Mouse (Mus musculus) embryonic facial prominence, embryonic 14.5 days (tissue): ENCODE measurements around the gene Prkce. TPM values are rescaled to one million over a fixed set of nuclear protein-coding genes. Genes with fewer than 3 reads are reported as not detected.

Source experiments
- ATAC-seq: fragments of 200-750 bp; cut with Nextera tagmentation; 2 replicates; pipeline ENCODE4 v1.8.0; 2017; ENCODE audit warnings: low read depth, moderate number of reproducible peaks, moderate TSS enrichment
- DNase-seq: peaks from one replicate; pipeline ENCODE4 v3.0.0-alpha.2; 2015; ENCODE audit warnings: low spot score
- H3K27ac ChIP-seq: fragments of 300-500 bp; sonication (generic); replicated peaks from 2 replicates; pipeline ENCODE4 v1.5.1; 2014; ENCODE audit warnings: low read depth, mild to moderate bottlenecking, low read length, moderate library complexity
- H3K27me3 ChIP-seq: fragments of 300-500 bp; sonication (generic); replicated peaks from 2 replicates; pipeline ENCODE4 v1.6.1; 2014; ENCODE audit warnings: low read length; ENCODE audit not compliant: control insufficient read depth, insufficient read depth
- H3K36me3 ChIP-seq: fragments of 300-500 bp; sonication (generic); 2 replicates; pipeline ENCODE4 v1.6.1; 2014; ENCODE audit warnings: low read length, mixed read lengths; ENCODE audit not compliant: control insufficient read depth, insufficient read depth
- H3K4me1 ChIP-seq: fragments of 300-500 bp; sonication (generic); 2 replicates; pipeline ENCODE4 v1.6.1; 2014; ENCODE audit warnings: antibody characterized with exemption, low read length; ENCODE audit not compliant: control insufficient read depth, insufficient read depth
- H3K4me2 ChIP-seq: fragments of 300-500 bp; sonication (generic); 2 replicates; pipeline ENCODE4 v1.6.1; 2014; ENCODE audit warnings: low read depth, mild to moderate bottlenecking, low read length, moderate library complexity, mixed read lengths
- H3K4me3 ChIP-seq: fragments of 300-500 bp; sonication (generic); 2 replicates; pipeline ENCODE4 v1.5.1; 2014; ENCODE audit warnings: low read depth, mild to moderate bottlenecking, low read length
- H3K9ac ChIP-seq: fragments of 300-500 bp; sonication (generic); 2 replicates; pipeline ENCODE4 v1.6.1; 2014; ENCODE audit warnings: low read depth, mild to moderate bottlenecking, low read length, moderate library complexity, mixed read lengths
- H3K9me3 ChIP-seq: fragments of 300-500 bp; sonication (generic); 2 replicates; pipeline ENCODE4 v1.6.1; 2016; ENCODE audit warnings: low read length; ENCODE audit not compliant: control insufficient read depth
- WGBS: fragments of 180-500 bp; shearing (Covaris S2); extraction: QIAGEN DNeasy Blood & Tissue Kit; methylation state at CpG from one replicate; pipeline ENCODE4 v1.1.7; 2014; 5-methylcytosine and 5-hydroxymethylcytosine counted together
- polyA plus RNA-seq: library from polyadenylated mRNA; unstranded; fragments of >200 nt; fragmentation: Nextera tagmentation; extraction: Ambion mirVana; gene quantifications from 2 replicates; pipeline ENCODE4 v1.2.1, GENCODE M21; 2014

Prkce gene
- polyA plus RNA-seq, 1 experiment from 2014 or later: 9.7 TPM

GRCm38 (mm10) chr17:86663471-86663870 lies 495.9 kb downstream of the Prkce start:
- Histone ChIP-seq H3K36me3 (no peaks in the 10 kb centered on the region), H3K4me3 (no peak overlapping the region), H3K27ac (no peak overlapping the region), H3K9ac (no peak overlapping the region), H3K27me3 (no peaks in the 10 kb centered on the region), H3K9me3 (no peaks in the 10 kb centered on the region), H3K4me2 (no peak overlapping the region), H3K4me1 (no peaks in the 10 kb centered on the region)
- no peak for ATAC-seq
- DNase-seq: no peak
- 79% methylated on average over 4 of the region's 4 CpGs for WGBS

- WGBS: 80% methylated on average over 8 of the region's 8 CpGs
- H3K4me2 ChIP-seq: no peak overlapping the region
- H3K36me3 ChIP-seq: no peaks in the 10 kb centered on the region
- H3K4me3 ChIP-seq: no peak overlapping the region
- H3K9ac ChIP-seq: no peak overlapping the region
- no peaks in the 10 kb centered on the region for H3K9me3 ChIP-seq
- no peak overlapping the region for H3K27ac ChIP-seq
- DNase-seq (no peak), ATAC-seq (no peak)
- H3K27me3 ChIP-seq: no peaks in the 10 kb centered on the region
- no peaks in the 10 kb centered on the region for H3K4me1 ChIP-seq
Measured at GRCm38 (mm10) chr17:86667836-86668600, 500.4 kb downstream of the Prkce start.

GRCm38 (mm10) chr17:86669641-86670373 lies 502.2 kb downstream of the Prkce start:
- H3K4me1 ChIP-seq: no peaks in the 10 kb centered on the region
- DNase-seq (no peak), ATAC-seq (no peak)
- WGBS: 90% methylated on average over 13 of the region's 13 CpGs
- H3K4me2 ChIP-seq: no peak overlapping the region
- H3K9me3 ChIP-seq: no peaks in the 10 kb centered on the region
- H3K9ac ChIP-seq: no peak overlapping the region
- H3K4me3 ChIP-seq: no peak overlapping the region
- H3K36me3 ChIP-seq: no peaks in the 10 kb centered on the region
- no peaks in the 10 kb centered on the region for H3K27me3 ChIP-seq
- no peak overlapping the region for H3K27ac ChIP-seq

- Histone ChIP-seq H3K9ac (no peak overlapping the region), H3K36me3 (no peaks in the 10 kb centered on the region), H3K4me3 (no peak overlapping the region), H3K9me3 (no peaks in the 10 kb centered on the region), H3K4me2 (no peak overlapping the region), H3K27me3 (no peaks in the 10 kb centered on the region), H3K27ac (no peak overlapping the region), H3K4me1 (no peaks in the 10 kb centered on the region)
- 37% methylated on average over 7 of the region's 7 CpGs for WGBS
- DNase-seq: peak; percentile 17
- no peak for ATAC-seq
Measured at GRCm38 (mm10) chr17:86670731-86671130, 503.1 kb downstream of the Prkce start.

GRCm38 (mm10) chr17:86674971-86675370 lies 507.4 kb downstream of the Prkce start:
- Histone ChIP-seq H3K4me1 (no peaks in the 10 kb centered on the region), H3K36me3 (no peaks in the 10 kb centered on the region), H3K4me2 (no peak overlapping the region), H3K9ac (no peak overlapping the region), H3K4me3 (no peak overlapping the region), H3K9me3 (no peaks in the 10 kb centered on the region), H3K27ac (no peak overlapping the region), H3K27me3 (no peaks in the 10 kb centered on the region)
- 77% methylated on average over 2 of the region's 2 CpGs for WGBS
- ATAC-seq: no peak
- DNase-seq: no peak

- WGBS: 77% methylated on average over 5 of the region's 5 CpGs
- H3K36me3 ChIP-seq: no peaks in the 10 kb centered on the region
- no peak for DNase-seq
- H3K4me3 ChIP-seq: no peak overlapping the region
- H3K9ac ChIP-seq: no peak overlapping the region
- no peak overlapping the region for H3K27ac ChIP-seq
- H3K9me3 ChIP-seq: no peaks in the 10 kb centered on the region
- no peak for ATAC-seq
- no peak overlapping the region for H3K4me2 ChIP-seq
- no peaks in the 10 kb centered on the region for H3K27me3 ChIP-seq
- H3K4me1 ChIP-seq: no peaks in the 10 kb centered on the region
Measured at GRCm38 (mm10) chr17:86676336-86676735, 508.8 kb downstream of the Prkce start.

GRCm38 (mm10) chr17:86676909-86677308 lies 509.3 kb downstream of the Prkce start:
- no peak overlapping the region for H3K27ac ChIP-seq
- H3K9me3 ChIP-seq: no peaks in the 10 kb centered on the region
- H3K4me3 ChIP-seq: no peak overlapping the region
- DNase-seq (no peak), ATAC-seq (no peak)
- no peaks in the 10 kb centered on the region for H3K27me3 ChIP-seq
- no peak overlapping the region for H3K4me2 ChIP-seq
- no peaks in the 10 kb centered on the region for H3K36me3 ChIP-seq
- H3K4me1 ChIP-seq: no peaks in the 10 kb centered on the region
- WGBS: 66% methylated on average over 4 of the region's 4 CpGs
- no peak overlapping the region for H3K9ac ChIP-seq

- Histone ChIP-seq H3K9ac (no peak overlapping the region), H3K9me3 (no peaks in the 10 kb centered on the region), H3K27ac (no peak overlapping the region), H3K36me3 (no peaks in the 10 kb centered on the region), H3K4me2 (no peak overlapping the region), H3K27me3 (no peaks in the 10 kb centered on the region), H3K4me1 (no peaks in the 10 kb centered on the region), H3K4me3 (no peak overlapping the region)
- no peak for ATAC-seq
- DNase-seq: no peak
- 84% methylated on average over 4 of the region's 4 CpGs for WGBS
Measured at GRCm38 (mm10) chr17:86685263-86685662, 517.7 kb downstream of the Prkce start.
